Mouse (Mus musculus) liver, embryonic 15.5 days (tissue): ENCODE measurements around the gene B3galt2. TPM values are rescaled to one million over a fixed set of nuclear protein-coding genes. Genes with fewer than 3 reads are reported as not detected.

Source experiments
- ATAC-seq: fragments of 200-750 bp; cut with Nextera tagmentation; 2 replicates; pipeline ENCODE4 v1.8.0; 2017; ENCODE audit warnings: moderate number of reproducible peaks, mild to moderate bottlenecking, moderate library complexity; ENCODE audit not compliant: insufficient read depth
- H3K27ac ChIP-seq: fragments of 300-500 bp; sonication (generic); replicated peaks from 2 replicates; pipeline ENCODE4 v1.5.1; 2015; ENCODE audit warnings: mild to moderate bottlenecking, inconsistent platforms
- H3K27me3 ChIP-seq: fragments of 300-500 bp; sonication (generic); 2 replicates; pipeline ENCODE4 v1.6.1; 2015; ENCODE audit warnings: mild to moderate bottlenecking, inconsistent platforms
- H3K36me3 ChIP-seq: fragments of 300-500 bp; sonication (generic); replicated peaks from 2 replicates; pipeline ENCODE4 v1.6.1; 2015; ENCODE audit warnings: moderate library complexity, mild to moderate bottlenecking, inconsistent platforms
- H3K4me1 ChIP-seq: fragments of 300-500 bp; sonication (generic); replicated peaks from 2 replicates; pipeline ENCODE4 v1.6.1; 2015; ENCODE audit warnings: inconsistent platforms
- H3K4me2 ChIP-seq: fragments of 300-500 bp; sonication (generic); 2 replicates; pipeline ENCODE4 v1.6.1; 2015; ENCODE audit warnings: moderate library complexity, mild to moderate bottlenecking, inconsistent platforms
- H3K4me3 ChIP-seq: fragments of 300-500 bp; sonication (generic); replicated peaks from 2 replicates; pipeline ENCODE4 v1.5.1; 2015; ENCODE audit warnings: mild to moderate bottlenecking, inconsistent platforms
- H3K9ac ChIP-seq: fragments of 300-500 bp; sonication (generic); 2 replicates; pipeline ENCODE4 v1.6.1; 2015; ENCODE audit warnings: moderate library complexity, mild to moderate bottlenecking, inconsistent platforms
- H3K9me3 ChIP-seq: fragments of 300-500 bp; sonication (generic); replicated peaks from 2 replicates; pipeline ENCODE4 v1.6.1; 2016; ENCODE audit warnings: inconsistent platforms
- WGBS: fragments of 180-500 bp; shearing (Covaris S2); methylation state at CpG from one replicate; pipeline ENCODE4 v1.1.7; 2015; ENCODE audit warnings: mixed read lengths; ENCODE audit not compliant: insufficient replicate concordance; 5-methylcytosine and 5-hydroxymethylcytosine counted together
- polyA plus RNA-seq: library from polyadenylated mRNA; unstranded; fragments of >200 nt; fragmentation: Nextera tagmentation; extraction: Ambion mirVana; gene quantifications from 2 replicates; pipeline ENCODE4 v1.2.1, GENCODE M21; 2015

Gene B3galt2
- polyA plus RNA-seq, 1 experiment from 2014 or later, result 0.08 TPM

DNA sequence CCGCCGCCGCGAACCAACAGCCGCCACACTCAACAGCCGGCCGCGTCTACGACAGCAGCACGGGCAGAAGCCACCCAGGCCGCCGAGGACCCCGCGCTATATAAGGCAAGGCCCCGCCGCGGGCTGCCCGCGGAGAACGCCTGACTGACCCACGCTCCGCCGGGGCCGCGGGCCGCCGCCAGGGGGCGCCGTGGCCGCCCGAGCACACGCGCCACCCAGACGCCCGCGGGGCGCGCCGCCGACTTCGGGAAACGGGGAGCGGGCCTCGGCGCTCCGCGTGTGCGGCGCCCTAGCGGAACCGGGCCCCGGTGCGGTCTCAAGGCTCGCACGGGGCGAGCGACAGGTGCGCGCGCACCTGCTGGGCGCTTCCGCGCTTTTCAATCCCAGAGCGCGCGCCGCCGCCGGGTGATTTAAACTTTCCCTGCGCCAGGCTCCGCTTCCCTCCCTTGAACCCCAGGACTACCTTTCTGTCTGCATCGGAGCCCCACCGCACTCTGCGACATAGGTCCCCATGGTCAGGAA lies 62.3 kb downstream of the B3galt2 start, which contains the start of gene Cdc73:
Gene Cdc73, minus strand, starts transcription at position 153 of the 522 bp plus-strand sequence.
- WGBS, result under 1% methylated on average over 73 of the region's 74 CpGs
- ATAC-seq, result peak; percentile 100
- Histone ChIP-seq H3K4me3 (peak within 1 kb of the TSS; percentile 92), H3K4me2 (peak within 1 kb of the TSS; percentile 93), H3K4me1 (peaks cover 21% of the 10 kb centered on the region), H3K27ac (peak within 1 kb of the TSS; percentile 94), H3K9me3 (no peaks in the 10 kb centered on the region), H3K9ac (peak within 1 kb of the TSS; percentile 90), H3K36me3 (peaks cover 5% of the 10 kb centered on the region; the same call in 1 of the 2 replicates), H3K27me3 (no peaks in the 10 kb centered on the region)

Other genes with a start within 250 kb of the B3galt2 start
- gene Cdc73, start 62.2 kb downstream of the B3galt2 start, polyA plus RNA-seq, result 12.7 and 13.4 TPM in 2 replicates
- 41.4 and 51.2 TPM in 2 replicates for gene Glrx2, start 75.7 kb downstream of the B3galt2 start, polyA plus RNA-seq
- 1.4 and 1.5 TPM in 2 replicates for gene Trove2, start 136.4 kb downstream of the B3galt2 start, polyA plus RNA-seq
- 66.6 and 68.9 TPM in 2 replicates for gene Uchl5, start 136.6 kb downstream of the B3galt2 start, polyA plus RNA-seq